Mouse (Mus musculus) lung, postnatal 0 days (tissue): Measurements from ENCODE around the gene Gigyf2. TPM values are rescaled to one million over a fixed set of nuclear protein-coding genes. Genes with fewer than 3 reads are reported as not detected.

Source experiments
- ATAC-seq: fragments of 200-750 bp; cut with Nextera tagmentation; 2 replicates; pipeline ENCODE4 v1.8.0; 2017; ENCODE audit warnings: moderate library complexity
- DNase-seq: peaks from one replicate; pipeline ENCODE4 v3.0.0-alpha.2; 2016; ENCODE audit warnings: low spot score
- H3K27ac ChIP-seq: fragments of 300-500 bp; sonication (generic); 2 replicates; pipeline ENCODE4 v1.5.1; 2014; ENCODE audit warnings: antibody characterized with exemption, mild to moderate bottlenecking, low read length, mixed read lengths
- H3K27me3 ChIP-seq: fragments of 300-500 bp; sonication (generic); replicated peaks from 2 replicates; pipeline ENCODE4 v1.6.1; 2014; ENCODE audit warnings: low read length, mixed read lengths; ENCODE audit not compliant: insufficient read depth
- H3K36me3 ChIP-seq: fragments of 300-500 bp; sonication (generic); 2 replicates; pipeline ENCODE4 v1.6.1; 2014; ENCODE audit warnings: low read length, mixed read lengths; ENCODE audit not compliant: insufficient read depth
- H3K4me1 ChIP-seq: fragments of 300-500 bp; sonication (generic); 2 replicates; pipeline ENCODE4 v1.6.1; 2014; ENCODE audit warnings: antibody characterized with exemption, low read depth, low read length, mixed read lengths; ENCODE audit not compliant: insufficient read depth
- H3K4me2 ChIP-seq: fragments of 300-500 bp; sonication (generic); replicated peaks from 2 replicates; pipeline ENCODE4 v1.6.1; 2014; ENCODE audit warnings: low read depth, mild to moderate bottlenecking, low read length, moderate library complexity, mixed read lengths
- H3K4me3 ChIP-seq: fragments of 300-500 bp; sonication (generic); 2 replicates; pipeline ENCODE4 v1.5.1; 2014; ENCODE audit warnings: low read depth, low read length
- H3K9ac ChIP-seq: fragments of 300-500 bp; sonication (generic); replicated peaks from 2 replicates; pipeline ENCODE4 v1.6.1; 2014; ENCODE audit warnings: low read depth, mild to moderate bottlenecking
- H3K9me3 ChIP-seq: fragments of 300-500 bp; sonication (generic); 2 replicates; pipeline ENCODE4 v1.6.1; 2016; ENCODE audit warnings: low read length, mixed read lengths
- CTCF ChIP-seq: IDR thresholded peaks from 2 replicates; pipeline ENCODE4 v1.5.1; 2016; ENCODE audit warnings: antibody characterized with exemption, mild to moderate bottlenecking
- EP300 ChIP-seq: IDR thresholded peaks from 2 replicates; pipeline ENCODE4 v1.6.1; 2016; ENCODE audit warnings: antibody characterized with exemption, mild to moderate bottlenecking, control low read depth
- WGBS: fragments of 180-500 bp; shearing (Covaris S2); extraction: QIAGEN DNeasy Blood & Tissue Kit; methylation state at CpG from one replicate; pipeline ENCODE4 v1.1.7; 2014; 5-methylcytosine and 5-hydroxymethylcytosine counted together
- polyA plus RNA-seq: library from polyadenylated mRNA; unstranded; fragments of >200 nt; fragmentation: Nextera tagmentation; extraction: Ambion mirVana; gene quantifications from 2 replicates; pipeline ENCODE4 v1.2.1, GENCODE M21; 2015

Gene Gigyf2
- polyA plus RNA-seq, 1 experiment from 2014 or later = 29.6 TPM

DNA sequence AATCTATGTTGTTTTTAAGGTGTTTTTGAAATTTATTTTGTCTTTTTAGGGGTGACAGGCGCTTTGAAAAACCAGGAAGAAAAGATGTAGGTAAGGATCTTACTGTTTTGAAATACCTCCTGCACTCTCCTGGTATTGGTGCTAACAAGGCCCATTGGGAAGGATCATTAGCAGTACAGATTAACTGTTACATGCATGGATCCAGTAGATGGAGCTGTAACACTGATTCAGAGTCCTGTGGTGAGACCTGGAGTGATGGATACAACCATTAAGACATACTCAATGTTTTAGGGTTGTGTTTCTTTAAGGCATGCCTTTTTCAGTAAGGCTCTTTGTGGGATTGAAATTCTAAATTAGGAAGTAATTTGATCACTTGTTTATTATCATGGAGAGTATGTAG is 53.1 kb downstream of the Gigyf2 start:
- 92% methylated on average over 1 of the region's 1 CpGs for WGBS
- ATAC-seq = peak; percentile 23; the same call in 1 of the 2 replicates
- no peaks in the 10 kb centered on the region for H3K4me1 ChIP-seq

DNA sequence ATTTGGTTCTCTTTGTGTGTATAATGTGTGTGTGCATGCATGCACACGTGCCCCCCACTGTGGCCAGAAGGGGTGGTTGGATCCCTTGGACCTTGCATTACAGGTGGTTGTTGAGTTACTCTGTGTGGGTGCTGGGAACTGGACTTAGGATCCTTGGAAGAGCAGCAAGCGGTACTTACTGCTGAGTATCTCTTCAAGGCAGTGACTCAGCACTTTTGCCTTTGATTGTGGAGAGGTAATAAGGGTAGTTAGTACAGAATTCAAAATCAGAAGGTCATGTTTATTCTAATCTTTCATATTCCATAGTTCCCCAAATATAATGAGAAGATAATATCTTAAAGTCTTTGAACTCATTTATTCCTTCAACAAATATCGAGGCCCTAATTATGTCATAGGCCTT is 54.4 kb downstream of the Gigyf2 start:
- Histone ChIP-seq H3K4me3 (no peak overlapping the region), H3K27ac (no peak overlapping the region), H3K9ac (no peak overlapping the region), H3K27me3 (no peaks in the 10 kb centered on the region), H3K36me3 (0 out of 2 replicates have a peak, but pooled peaks cover 3% of the 10 kb centered on the region), H3K4me1 (no peaks in the 10 kb centered on the region), H3K9me3 (no peaks in the 10 kb centered on the region), H3K4me2 (no peak overlapping the region)
- WGBS = 80% methylated on average over 3 of the region's 3 CpGs
- ATAC-seq (no peak), DNase-seq (no peak)
- TF ChIP-seq EP300 = no peak
- no peak for TF ChIP-seq CTCF

More for the DNA sequence above, 53.1 kb downstream of the Gigyf2 start:
- no peak overlapping the region for H3K27ac ChIP-seq
- 0 out of 2 replicates have a peak, but pooled peaks cover 3% of the 10 kb centered on the region for H3K36me3 ChIP-seq
- H3K4me3 ChIP-seq = no peak overlapping the region
- no peaks in the 10 kb centered on the region for H3K9me3 ChIP-seq
- no peaks in the 10 kb centered on the region for H3K27me3 ChIP-seq
- H3K9ac ChIP-seq = no peak overlapping the region
- no peak overlapping the region for H3K4me2 ChIP-seq
- DNase-seq = peak; percentile 59
- TF ChIP-seq CTCF (peak; percentile 68), EP300 (no peak)

GRCm38 (mm10) chr1:87386436-87387092 is 59.8 kb downstream of the Gigyf2 start:
- Histone ChIP-seq H3K4me2 (no peak overlapping the region), H3K36me3 (peaks cover 6% of the 10 kb centered on the region; the same call in 1 of the 2 replicates), H3K4me1 (no peaks in the 10 kb centered on the region), H3K4me3 (no peak overlapping the region), H3K9ac (no peak overlapping the region), H3K27me3 (no peaks in the 10 kb centered on the region), H3K9me3 (no peaks in the 10 kb centered on the region), H3K27ac (no peak overlapping the region)
- TF ChIP-seq CTCF (no peak), EP300 (no peak)
- WGBS = 83% methylated on average over 9 of the region's 9 CpGs
- ATAC-seq (no peak), DNase-seq (no peak)

- Histone ChIP-seq H3K27ac (peak overlapping the region; percentile 5; the same call in 1 of the 2 replicates), H3K4me3 (peak overlapping the region; percentile 8; the same call in 1 of the 2 replicates), H3K4me1 (peaks cover 7% of the 10 kb centered on the region; the same call in 1 of the 2 replicates), H3K36me3 (0 out of 2 replicates have a peak, but pooled peaks cover 3% of the 10 kb centered on the region), H3K9ac (no peak overlapping the region), H3K27me3 (no peaks in the 10 kb centered on the region), H3K4me2 (peak overlapping the region; percentile 30; the same call in 1 of the 2 replicates), H3K9me3 (no peaks in the 10 kb centered on the region)
- peak; percentile 86 for ATAC-seq
- 56% methylated on average over 3 of the region's 3 CpGs for WGBS
- peak; percentile 83 for DNase-seq
- TF ChIP-seq CTCF (no peak), EP300 (peak; percentile 58)
These were observed 66.8 kb downstream of the Gigyf2 start for GRCm38 (mm10) chr1:87393444-87394195.

DNA sequence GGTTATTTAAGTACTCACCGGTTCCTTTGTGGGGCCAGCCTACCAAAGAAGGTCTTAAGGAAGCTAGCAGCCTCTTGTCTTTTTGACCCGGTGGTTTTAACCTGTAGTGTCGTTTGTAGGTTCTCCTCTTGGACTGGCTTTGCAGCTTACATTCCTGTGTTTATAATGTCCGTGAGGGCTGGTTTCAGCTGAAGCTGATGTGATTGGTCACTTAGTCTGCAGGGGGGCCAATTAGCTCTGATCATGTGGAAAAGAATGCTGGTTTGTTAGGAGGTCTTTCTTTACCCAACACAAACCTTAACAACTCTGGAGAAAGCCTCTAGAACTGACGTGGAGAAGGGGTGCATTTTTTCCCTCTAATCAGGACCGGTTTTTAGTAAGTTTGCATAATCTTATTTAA is 67.8 kb downstream of the Gigyf2 start, which contains the start of gene Kcnj13:
Gene Kcnj13 (minus strand): TSS at position 136 of the 400 bp plus-strand sequence.
- 31% methylated on average over 6 of the region's 6 CpGs for WGBS
- Histone ChIP-seq H3K4me2 (peak within 1 kb of the TSS; percentile 30; the same call in 1 of the 2 replicates), H3K4me1 (peaks cover 7% of the 10 kb centered on the region; the same call in 1 of the 2 replicates), H3K27ac (peak within 1 kb of the TSS; percentile 5; the same call in 1 of the 2 replicates), H3K27me3 (no peaks in the 10 kb centered on the region), H3K36me3 (no peaks in the 10 kb centered on the region), H3K4me3 (peak within 1 kb of the TSS; percentile 14; the same call in 1 of the 2 replicates), H3K9ac (no peak within 1 kb of the TSS), H3K9me3 (no peaks in the 10 kb centered on the region)
- ATAC-seq (peak; percentile 67), DNase-seq (peak; percentile 46)
- TF ChIP-seq CTCF (no peak), EP300 (no peak)

GRCm38 (mm10) chr1:87396923-87397586 is 70.3 kb downstream of the Gigyf2 start:
- peaks cover 7% of the 10 kb centered on the region; the same call in 1 of the 2 replicates for H3K4me1 ChIP-seq
- peak; percentile 72 for DNase-seq
- no peaks in the 10 kb centered on the region for H3K36me3 ChIP-seq
- TF ChIP-seq CTCF = no peak
- no peak; the same call in 1 of the 2 replicates for TF ChIP-seq EP300
- H3K27me3 ChIP-seq = no peaks in the 10 kb centered on the region
- peak overlapping the region; percentile 20 for H3K27ac ChIP-seq
- H3K9ac ChIP-seq = no peak overlapping the region
- no peak overlapping the region for H3K4me3 ChIP-seq
- 0 out of 2 replicates have a peak, but pooled peaks have one; percentile 27 for ATAC-seq
- H3K4me2 ChIP-seq = no peak overlapping the region
- H3K9me3 ChIP-seq = no peaks in the 10 kb centered on the region
- 42% methylated on average over 7 of the region's 7 CpGs for WGBS
